Mouse (Mus musculus) heart, embryonic 16.5 days (tissue): Measurements from ENCODE around the gene Olfr376. TPM values are rescaled to one million over a fixed set of nuclear protein-coding genes. Genes with fewer than 3 reads are reported as not detected.

Experiments
- ATAC-seq: fragments of 200-750 bp; cut with Nextera tagmentation; replicated peaks from 2 replicates; pipeline ENCODE4 v1.8.0; 2017; ENCODE audit warnings: moderate number of reproducible peaks; ENCODE audit not compliant: insufficient read depth, low FRiP score; ENCODE audit errors: extremely low read depth
- H3K27ac ChIP-seq: fragments of 300-500 bp; sonication (generic); 2 replicates; pipeline ENCODE4 v1.5.1; 2014; ENCODE audit warnings: mild to moderate bottlenecking, low read length, control low read depth, moderate library complexity
- H3K27me3 ChIP-seq: fragments of 300-500 bp; sonication (generic); 2 replicates; pipeline ENCODE4 v1.6.1; 2014; ENCODE audit warnings: low read length, mixed read lengths; ENCODE audit not compliant: control insufficient read depth, insufficient read depth
- H3K36me3 ChIP-seq: fragments of 300-500 bp; sonication (generic); 2 replicates; pipeline ENCODE4 v1.6.1; 2014; ENCODE audit not compliant: control insufficient read depth, insufficient read depth
- H3K4me1 ChIP-seq: fragments of 300-500 bp; sonication (generic); 2 replicates; pipeline ENCODE4 v1.6.1; 2014; ENCODE audit warnings: low read length, mixed read lengths; ENCODE audit not compliant: control insufficient read depth, insufficient read depth
- H3K4me2 ChIP-seq: fragments of 300-500 bp; sonication (generic); 2 replicates; pipeline ENCODE4 v1.6.1; 2014; ENCODE audit warnings: low read depth, mild to moderate bottlenecking, control low read depth, low read length
- H3K4me3 ChIP-seq: fragments of 300-500 bp; sonication (generic); 2 replicates; pipeline ENCODE4 v1.5.1; 2014; ENCODE audit warnings: mild to moderate bottlenecking, control low read depth, low read length
- H3K9ac ChIP-seq: fragments of 300-500 bp; sonication (generic); 2 replicates; pipeline ENCODE4 v1.6.1; 2014; ENCODE audit warnings: low read length, control low read depth
- H3K9me3 ChIP-seq: fragments of 300-500 bp; sonication (generic); replicated peaks from 2 replicates; pipeline ENCODE4 v1.6.1; 2016; ENCODE audit warnings: low read length; ENCODE audit not compliant: control insufficient read depth
- WGBS: fragments of 180-500 bp; shearing (Covaris S2); extraction: QIAGEN DNeasy Blood & Tissue Kit; methylation state at CpG from one replicate; pipeline ENCODE4 v1.1.7; 2014; 5-methylcytosine and 5-hydroxymethylcytosine counted together
- polyA plus RNA-seq: library from polyadenylated mRNA; unstranded; fragments of >200 nt; fragmentation: Nextera tagmentation; extraction: Ambion mirVana; gene quantifications from 2 replicates; pipeline ENCODE4 v1.2.1, GENCODE M21; 2015

The Olfr376 gene
- not detected in 2 replicates for polyA plus RNA-seq

DNA sequence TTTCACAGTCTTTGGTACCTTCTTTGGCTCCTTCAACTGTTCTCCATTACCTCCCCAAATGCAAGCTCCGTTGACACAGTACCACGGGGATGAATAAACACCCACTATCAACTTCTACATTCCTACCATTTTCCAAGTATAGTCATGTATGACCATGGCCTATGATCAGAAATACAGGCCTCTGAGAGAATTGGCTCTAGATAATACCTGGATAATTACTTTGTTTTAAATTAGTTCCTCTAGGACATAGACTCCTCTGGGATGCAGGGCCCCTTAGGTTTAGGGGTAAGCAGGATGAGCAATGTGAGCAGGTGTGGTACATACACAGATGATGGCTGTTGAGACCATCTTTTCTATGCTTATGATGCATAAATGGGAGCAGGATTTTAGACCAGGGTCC, at the start of gene Olfr376:
Gene Olfr376 (plus strand): TSS at position 301 of the 400 bp plus-strand sequence.
- H3K36me3 ChIP-seq = no peaks in the 10 kb centered on the region
- 78% methylated on average over 2 of the region's 2 CpGs for WGBS
- no peak for ATAC-seq
- H3K4me1 ChIP-seq = no peaks in the 10 kb centered on the region
- H3K9ac ChIP-seq = no peak within 1 kb of the TSS
- H3K4me2 ChIP-seq = no peak within 1 kb of the TSS
- H3K27ac ChIP-seq = no peak within 1 kb of the TSS
- H3K4me3 ChIP-seq = no peak within 1 kb of the TSS
- H3K9me3 ChIP-seq = no peaks in the 10 kb centered on the region; the same call in 1 of the 2 replicates
- no peaks in the 10 kb centered on the region for H3K27me3 ChIP-seq

DNA sequence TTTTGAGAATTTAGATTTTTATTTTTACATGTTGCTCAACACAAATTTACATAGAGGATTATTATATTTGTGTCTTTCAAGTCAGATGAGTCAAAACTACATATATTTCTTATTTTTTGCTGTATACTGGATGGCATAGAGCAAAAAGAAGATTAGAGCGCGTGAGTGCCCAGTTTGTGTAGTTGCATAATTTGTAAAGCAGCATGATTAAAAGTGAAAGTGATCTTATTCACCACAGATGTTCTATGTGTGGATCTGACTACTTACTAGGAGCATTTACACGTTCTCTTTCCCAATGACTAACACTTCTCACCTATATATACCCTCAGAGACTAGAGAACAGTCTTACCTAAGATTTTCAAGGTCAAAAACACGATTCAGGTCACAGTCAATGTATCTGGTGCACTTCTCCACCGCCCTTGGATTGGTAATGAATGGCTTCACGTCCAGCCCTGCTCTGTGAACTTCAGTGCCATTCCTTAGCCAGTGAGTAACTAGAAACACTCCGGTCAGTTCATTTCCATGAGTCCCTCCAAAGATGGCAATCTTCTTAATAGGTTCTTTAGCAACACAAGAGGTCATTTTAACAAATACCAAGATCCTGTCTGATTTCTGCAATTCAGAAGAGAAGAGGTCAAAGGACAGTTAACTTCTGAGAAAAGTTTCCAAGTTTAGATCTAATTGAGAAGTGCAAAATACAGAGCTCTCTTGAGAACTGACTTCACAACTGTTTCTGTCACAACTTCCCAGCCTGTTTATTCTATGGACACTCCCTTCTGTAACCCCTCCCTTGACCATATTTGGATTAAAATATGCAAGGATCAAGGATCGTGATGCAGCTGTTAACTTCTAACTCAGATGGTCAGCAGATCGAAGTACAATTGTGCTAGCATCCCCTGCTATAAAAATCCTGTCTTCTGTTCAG, 46.9 kb upstream of the Olfr376 start:
- no peaks in the 10 kb centered on the region for H3K36me3 ChIP-seq
- no peaks in the 10 kb centered on the region for H3K4me1 ChIP-seq
- H3K4me3 ChIP-seq = no peak overlapping the region
- H3K9me3 ChIP-seq = no peaks in the 10 kb centered on the region
- no peak for ATAC-seq
- no peaks in the 10 kb centered on the region for H3K27me3 ChIP-seq
- H3K9ac ChIP-seq = no peak overlapping the region
- no peak overlapping the region for H3K27ac ChIP-seq
- no peak overlapping the region for H3K4me2 ChIP-seq
- 65% methylated on average over 9 of the region's 9 CpGs for WGBS

DNA sequence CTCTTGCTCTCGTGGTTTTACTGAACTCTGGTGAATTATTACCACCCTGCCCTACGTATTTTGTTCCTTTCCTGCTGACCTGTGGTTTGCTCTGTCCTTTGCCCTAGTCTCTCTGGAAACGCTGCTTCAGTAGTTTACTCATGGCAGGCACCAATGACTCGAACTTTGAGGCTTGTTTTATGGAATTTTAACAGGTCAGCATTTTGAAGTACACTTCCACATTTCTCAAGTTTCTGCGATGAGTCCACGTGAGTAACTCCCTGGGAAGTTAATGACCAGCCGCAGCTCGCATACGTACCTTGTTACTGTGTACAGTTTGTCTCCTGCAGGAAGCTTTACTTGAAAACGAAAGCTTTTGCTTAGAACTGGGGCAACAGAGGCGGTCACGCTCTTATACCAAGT, 44.6 kb upstream of the Olfr376 start:
- H3K36me3 ChIP-seq = no peaks in the 10 kb centered on the region
- no peak for ATAC-seq
- no peak overlapping the region for H3K9ac ChIP-seq
- no peaks in the 10 kb centered on the region for H3K27me3 ChIP-seq
- no peaks in the 10 kb centered on the region for H3K9me3 ChIP-seq
- H3K27ac ChIP-seq = no peak overlapping the region
- no peak overlapping the region for H3K4me2 ChIP-seq
- H3K4me3 ChIP-seq = no peak overlapping the region
- 55% methylated on average over 12 of the region's 12 CpGs for WGBS
- no peaks in the 10 kb centered on the region for H3K4me1 ChIP-seq

DNA sequence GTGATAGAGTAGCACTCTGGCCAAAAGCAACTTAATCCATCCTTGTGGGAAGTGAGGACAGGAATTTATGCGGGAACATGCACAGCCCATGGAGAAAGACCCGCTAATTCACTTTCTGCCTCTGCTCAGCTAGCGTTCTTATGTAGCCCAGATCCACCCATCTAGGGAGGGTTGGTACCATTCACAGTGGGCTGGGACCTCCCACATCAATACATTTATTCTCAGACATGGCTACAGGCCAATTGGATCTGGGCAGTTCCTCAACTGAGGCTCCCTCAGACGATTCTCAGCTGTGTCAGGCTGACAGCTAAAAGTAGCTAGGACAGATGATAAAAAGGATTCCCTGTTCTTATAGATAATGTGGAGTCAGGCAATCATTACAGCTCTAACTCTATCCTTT, 43.7 kb upstream of the Olfr376 start:
- Histone ChIP-seq H3K36me3 (no peaks in the 10 kb centered on the region), H3K27ac (no peak overlapping the region), H3K9me3 (no peaks in the 10 kb centered on the region), H3K4me2 (no peak overlapping the region), H3K9ac (no peak overlapping the region), H3K27me3 (no peaks in the 10 kb centered on the region), H3K4me1 (no peaks in the 10 kb centered on the region), H3K4me3 (no peak overlapping the region)
- WGBS = 58% methylated on average over 4 of the region's 4 CpGs
- ATAC-seq = 0 out of 2 replicates have a peak, but pooled peaks have one; percentile 41

DNA sequence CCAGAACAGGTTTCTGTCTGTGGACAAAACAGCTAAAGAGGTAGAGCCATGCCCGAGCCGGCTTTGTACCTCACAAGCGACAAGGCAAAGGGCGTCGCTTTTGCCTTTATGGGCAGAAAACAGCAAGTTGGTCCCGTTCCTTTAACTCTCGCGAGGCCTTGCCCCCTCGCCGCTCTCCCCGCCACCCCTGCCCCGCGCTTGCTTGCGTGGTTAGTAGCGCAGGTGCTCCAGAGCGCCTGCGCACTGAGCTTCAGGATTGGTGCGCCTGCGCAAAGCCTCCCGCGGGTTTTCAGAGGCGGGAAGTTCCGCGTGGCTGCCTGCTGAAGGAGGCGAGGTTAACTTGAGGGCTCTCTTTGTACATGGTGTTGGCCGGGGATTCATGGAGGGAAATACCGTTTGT, 41.6 kb upstream of the Olfr376 start, which contains the start of the genes Aspa, Gm49340 and Spata22:
Gene Aspa (minus strand): TSS at position 155 of the 400 bp plus-strand sequence.
Gene Gm49340 (plus strand): TSS at position 300 of the 400 bp plus-strand sequence.
Gene Spata22 (plus strand): TSS at position 300 of the 400 bp plus-strand sequence.
- H3K27ac ChIP-seq = no peak within 1 kb of the TSS
- H3K4me1 ChIP-seq = no peaks in the 10 kb centered on the region
- WGBS = 72% methylated on average over 27 of the region's 27 CpGs
- H3K9ac ChIP-seq = no peak within 1 kb of the TSS
- H3K9me3 ChIP-seq = no peaks in the 10 kb centered on the region
- H3K4me2 ChIP-seq = no peak within 1 kb of the TSS
- no peaks in the 10 kb centered on the region for H3K36me3 ChIP-seq
- ATAC-seq = no peak
- H3K4me3 ChIP-seq = no peak within 1 kb of the TSS
- H3K27me3 ChIP-seq = no peaks in the 10 kb centered on the region

DNA sequence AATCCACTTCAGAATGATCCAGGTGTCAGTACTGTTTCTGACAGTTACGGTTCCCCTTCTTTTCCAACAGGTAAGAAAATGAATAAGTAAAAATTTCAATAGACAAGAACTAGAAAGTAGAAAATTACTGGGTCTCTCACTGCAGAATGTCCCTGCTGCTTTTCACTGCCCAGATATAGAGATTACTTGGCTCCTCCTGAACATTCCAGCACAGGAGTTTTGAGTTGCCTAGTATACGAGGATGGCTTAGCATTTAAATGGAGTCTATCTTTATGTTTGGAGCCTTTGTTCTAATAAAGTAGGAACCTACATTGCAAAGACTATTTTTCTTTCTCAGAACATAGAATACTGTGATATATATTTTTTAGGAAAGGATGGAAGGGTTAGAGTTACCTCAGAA, 37.7 kb upstream of the Olfr376 start:
- H3K27me3 ChIP-seq = no peaks in the 10 kb centered on the region
- no peaks in the 10 kb centered on the region for H3K36me3 ChIP-seq
- 0 out of 2 replicates have a peak, but pooled peaks cover 3% of the 10 kb centered on the region for H3K9me3 ChIP-seq
- H3K4me2 ChIP-seq = no peak overlapping the region
- H3K27ac ChIP-seq = no peak overlapping the region
- no peak for ATAC-seq
- WGBS = 60% methylated on average over 2 of the region's 2 CpGs
- H3K9ac ChIP-seq = no peak overlapping the region
- no peaks in the 10 kb centered on the region for H3K4me1 ChIP-seq
- H3K4me3 ChIP-seq = no peak overlapping the region

DNA sequence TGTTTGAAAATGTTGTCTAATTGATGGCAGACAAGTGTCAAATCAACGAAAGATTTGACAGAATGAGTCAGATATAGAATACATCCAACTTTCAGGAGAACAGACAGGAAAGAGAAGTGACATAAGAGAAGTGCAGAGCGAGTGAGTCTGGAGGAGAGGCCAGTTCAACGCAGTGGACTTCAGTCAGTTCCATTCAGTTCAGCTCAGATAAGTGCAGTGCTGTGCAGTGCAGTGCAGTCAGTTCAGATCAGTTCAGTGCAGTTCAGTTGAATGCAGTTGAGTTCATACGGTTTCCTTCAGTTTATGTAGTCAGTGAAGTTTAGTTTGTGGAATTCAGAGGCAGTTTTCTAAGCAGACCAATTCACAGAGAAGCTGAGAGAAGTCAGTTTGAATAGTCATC, 34.1 kb upstream of the Olfr376 start:
- WGBS = 67% methylated on average over 4 of the region's 4 CpGs
- Histone ChIP-seq H3K27ac (no peak overlapping the region), H3K9me3 (0 out of 2 replicates have a peak, but pooled peaks cover 3% of the 10 kb centered on the region), H3K4me2 (no peak overlapping the region), H3K4me1 (no peaks in the 10 kb centered on the region), H3K4me3 (no peak overlapping the region), H3K36me3 (no peaks in the 10 kb centered on the region), H3K9ac (no peak overlapping the region), H3K27me3 (no peaks in the 10 kb centered on the region)
- no peak for ATAC-seq

DNA sequence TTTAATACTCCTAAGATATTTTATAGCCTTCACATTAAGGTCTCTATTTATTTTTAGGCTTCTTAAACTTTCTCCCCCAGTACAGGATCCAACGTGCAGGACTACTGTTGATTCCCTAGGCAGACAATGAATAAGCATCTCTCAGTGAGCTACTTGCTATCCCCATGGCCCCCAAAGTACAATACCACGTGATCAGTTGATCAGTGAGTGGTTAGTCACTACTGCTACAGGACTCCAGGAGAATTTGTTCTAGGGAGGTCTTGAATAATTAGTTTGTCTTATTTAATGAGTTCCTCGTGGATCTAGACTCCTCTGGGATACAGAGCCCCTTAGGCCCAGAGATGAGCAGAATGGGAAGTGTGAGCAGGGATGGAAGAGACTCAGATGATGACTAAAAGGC, 20.6 kb upstream of the Olfr376 start, which contains the start of gene Olfr20:
Gene Olfr20 (plus strand): TSS at position 301 of the 400 bp plus-strand sequence.
- no peaks in the 10 kb centered on the region for H3K27me3 ChIP-seq
- H3K4me3 ChIP-seq = no peak within 1 kb of the TSS
- no peak within 1 kb of the TSS for H3K9ac ChIP-seq
- no peak within 1 kb of the TSS for H3K27ac ChIP-seq
- no peaks in the 10 kb centered on the region for H3K36me3 ChIP-seq
- H3K4me1 ChIP-seq = no peaks in the 10 kb centered on the region
- H3K4me2 ChIP-seq = no peak within 1 kb of the TSS
- ATAC-seq = no peak
- no peaks in the 10 kb centered on the region for H3K9me3 ChIP-seq
- WGBS = 43% methylated on average over 3 of the region's 3 CpGs

DNA sequence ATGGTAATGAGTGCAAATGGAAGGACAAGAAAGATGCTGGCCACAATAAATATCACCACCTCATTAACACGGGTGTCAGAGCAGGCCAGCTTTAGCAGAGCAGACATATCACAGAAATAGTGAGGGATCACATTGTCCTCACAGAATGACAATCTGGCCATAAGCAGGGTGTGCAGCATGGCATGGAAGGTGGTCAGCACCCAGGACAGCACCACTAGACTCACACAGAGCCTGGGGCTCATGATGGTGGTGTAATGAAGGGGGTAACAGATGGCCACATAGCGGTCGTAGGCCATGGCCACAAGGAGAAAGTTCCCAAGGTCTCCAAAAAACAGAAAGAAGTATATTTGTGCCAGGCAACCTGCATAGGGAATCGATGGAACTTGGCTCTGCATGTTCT, 24.3 kb downstream of the Olfr376 start:
- 0 out of 2 replicates have a peak, but pooled peaks cover 2% of the 10 kb centered on the region for H3K9me3 ChIP-seq
- no peak for ATAC-seq
- 72% methylated on average over 4 of the region's 4 CpGs for WGBS
- H3K4me3 ChIP-seq = no peak overlapping the region
- no peaks in the 10 kb centered on the region for H3K4me1 ChIP-seq
- H3K4me2 ChIP-seq = no peak overlapping the region
- H3K27ac ChIP-seq = no peak overlapping the region
- no peaks in the 10 kb centered on the region for H3K36me3 ChIP-seq
- no peak overlapping the region for H3K9ac ChIP-seq
- H3K27me3 ChIP-seq = no peaks in the 10 kb centered on the region
